Mouse (Mus musculus): ENCODE results near the gene Tmigd3.

Tmigd3 gene

GRCm38 (mm10) chr3:105931095-105931494, 60.4 kb downstream of the Tmigd3 start:
- DNase-seq (ENCODE audit: low read depth, low spot score) = no peak

GRCm38 (mm10) chr3:105932240-105933071, 61.8 kb downstream of the Tmigd3 start, which contains the start of gene I830077J02Rik:
I830077J02Rik (minus strand) TSS chr3:105932664.
- DNase-seq (ENCODE audit: low read depth, low spot score) = no peak

GRCm38 (mm10) chr3:105933926-105934325, 63.2 kb downstream of the Tmigd3 start:
- no peak for DNase-seq (ENCODE audit: low read depth, low spot score)

- no peak for DNase-seq (ENCODE audit: low read depth, low spot score)
These were observed 64.3 kb downstream of the Tmigd3 start for GRCm38 (mm10) chr3:105935033-105935432.

DNA sequence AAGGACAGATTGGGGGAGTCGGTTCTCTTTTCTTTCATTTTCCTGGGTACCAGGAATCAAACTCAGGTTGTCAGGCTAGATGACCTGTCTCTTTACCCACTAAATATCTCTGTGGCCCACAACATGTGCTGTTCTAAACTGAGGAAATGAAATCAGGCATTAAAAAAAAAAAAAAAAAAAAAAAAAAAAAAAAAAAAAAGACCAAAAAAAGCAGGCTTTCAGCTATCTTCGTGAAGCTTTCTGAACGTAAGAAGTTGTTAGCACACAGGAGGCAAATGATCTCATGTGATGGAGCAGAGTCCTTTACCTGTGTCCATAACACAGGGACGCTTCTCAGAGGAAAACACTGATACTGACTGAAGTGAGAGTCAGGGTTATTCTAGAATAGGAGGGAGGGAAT, 65.4 kb downstream of the Tmigd3 start:
- no peak for DNase-seq (ENCODE audit: low read depth, low spot score)

DNA sequence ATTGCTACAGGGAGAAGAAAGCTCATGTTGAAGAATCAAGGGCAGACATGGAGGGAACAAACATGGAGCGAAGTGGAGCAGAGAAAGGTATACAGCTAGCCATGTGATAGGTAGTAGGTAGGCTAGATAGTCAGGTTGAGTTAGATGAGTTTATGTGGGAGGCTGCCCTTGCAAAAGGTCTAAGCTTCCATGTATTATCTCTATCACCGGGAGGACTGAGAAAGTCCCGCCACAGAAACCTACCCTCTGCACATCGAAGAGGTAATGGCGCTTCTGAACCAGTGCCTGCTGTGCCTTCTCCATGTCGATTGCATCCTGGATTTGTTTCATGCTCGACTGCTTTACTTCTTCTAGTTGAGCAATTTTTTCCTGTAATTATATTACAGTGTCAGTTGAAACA, 80.6 kb downstream of the Tmigd3 start:
- no peak for DNase-seq (ENCODE audit: low read depth, low spot score)

DNA sequence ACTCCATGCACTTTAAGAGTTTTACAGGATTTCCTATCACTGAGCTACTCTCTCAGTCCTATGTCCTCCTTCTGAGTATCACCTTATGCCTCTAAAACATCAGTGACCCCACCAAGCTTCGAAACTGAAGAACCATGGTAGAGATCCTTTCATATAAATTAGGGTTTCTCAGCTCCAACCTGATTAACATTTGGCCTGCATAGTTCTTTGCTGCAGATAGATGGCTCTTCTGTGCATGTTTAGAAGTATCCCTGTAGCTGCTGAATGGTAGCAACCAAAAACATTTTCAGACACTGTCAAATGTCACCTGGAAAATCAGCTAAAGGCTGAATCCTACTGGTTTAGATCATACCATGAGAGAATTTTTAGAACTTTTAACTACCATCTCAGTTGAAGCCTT, 86.5 kb downstream of the Tmigd3 start:
- no peak for DNase-seq (ENCODE audit: low read depth, low spot score)

GRCm38 (mm10) chr3:105958204-105958603, 87.5 kb downstream of the Tmigd3 start:
- DNase-seq (ENCODE audit: low read depth, low spot score) = peak; percentile 18

GRCm38 (mm10) chr3:105958974-105959580, 88.4 kb downstream of the Tmigd3 start, which contains the start of gene Wdr77:
Wdr77 (plus strand) TSS chr3:105959369.
- peak; percentile 99 for DNase-seq (ENCODE audit: low read depth, low spot score)

- DNase-seq (ENCODE audit: low read depth, low spot score) = peak; percentile 82
These were observed 88.9 kb downstream of the Tmigd3 start for GRCm38 (mm10) chr3:105959585-105959984.

DNA sequence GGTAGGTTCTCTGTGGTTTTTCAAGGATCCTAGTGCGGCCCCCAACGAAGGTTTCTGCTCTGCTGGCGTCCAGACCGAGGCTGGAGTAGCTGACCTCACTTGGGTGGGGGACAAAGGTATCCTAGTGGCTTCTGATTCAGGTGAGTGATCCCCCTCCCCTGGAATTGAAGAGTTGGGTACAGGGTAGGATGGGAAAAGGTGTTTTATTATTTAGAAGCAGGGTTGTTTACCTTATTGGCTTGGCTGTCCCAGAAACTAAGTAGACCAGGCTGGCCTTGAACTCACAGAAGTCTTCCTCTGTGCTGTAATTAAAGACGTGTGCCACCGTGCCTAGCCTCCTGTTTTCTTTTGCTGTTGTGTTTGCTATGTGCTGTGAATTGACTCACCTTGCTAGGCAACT, 89.3 kb downstream of the Tmigd3 start, which contains the start of gene Atp5f1:
Gene Atp5f1, minus strand, starts transcription at position 101 of the 400 bp plus-strand sequence.
- DNase-seq (ENCODE audit: low read depth, low spot score) = no peak

GRCm38 (mm10) chr3:105960700-105961099, 90.0 kb downstream of the Tmigd3 start:
- DNase-seq (ENCODE audit: low read depth, low spot score) = peak; percentile 67

DNA sequence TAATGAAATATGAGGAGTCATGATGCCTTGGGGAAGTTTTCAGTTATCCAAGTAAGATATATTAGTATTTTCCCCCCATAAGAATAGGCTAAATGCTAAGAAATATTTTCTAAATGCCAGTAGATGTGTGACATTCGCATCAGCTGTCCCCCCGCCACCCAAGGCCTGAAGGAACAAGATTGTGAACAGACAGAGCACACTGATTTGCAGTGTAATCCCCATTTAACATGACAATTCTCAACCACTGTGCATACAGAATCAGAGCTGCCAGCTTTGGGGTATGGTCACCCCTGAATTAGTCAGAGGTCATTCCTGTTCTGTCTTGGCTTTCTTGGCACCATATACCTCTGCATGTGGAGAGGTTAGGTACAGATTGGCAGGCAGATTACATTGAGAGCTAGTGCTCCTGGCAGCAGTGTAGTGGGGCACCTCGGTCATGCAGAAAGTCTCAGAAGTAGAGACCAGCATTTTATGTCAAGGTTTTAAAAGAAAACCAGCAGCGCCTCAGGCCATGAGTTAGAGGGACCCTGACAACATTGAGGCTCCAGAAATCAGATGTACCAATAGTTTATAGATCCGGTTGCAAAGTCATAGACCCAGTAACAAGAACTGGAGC, 101.2 kb downstream of the Tmigd3 start:
- DNase-seq (ENCODE audit: low read depth, low spot score) = peak; percentile 18

DNA sequence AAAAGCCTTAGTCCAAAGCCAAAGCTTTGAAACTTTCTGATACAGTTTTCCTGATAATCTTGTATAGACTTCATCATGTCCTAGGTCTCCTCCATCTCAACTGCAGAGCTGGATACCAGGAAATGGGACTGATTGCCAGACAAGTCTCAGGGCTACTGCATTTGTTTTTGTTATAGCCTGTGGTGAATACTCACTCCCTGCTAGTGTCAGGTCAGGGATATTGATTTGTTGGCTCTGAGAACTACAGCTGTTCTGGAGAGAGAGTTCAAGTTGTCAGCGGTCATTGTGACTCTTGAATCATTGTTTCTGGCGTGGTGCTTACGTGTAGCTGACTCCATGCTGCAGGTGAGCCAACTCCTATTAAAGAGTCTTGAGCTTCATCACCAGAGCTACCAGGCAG, 102.7 kb downstream of the Tmigd3 start, which contains the start of gene Ovgp1:
Gene Ovgp1, plus strand, starts transcription at position 301 of the 400 bp plus-strand sequence.
- no peak for DNase-seq (ENCODE audit: low read depth, low spot score)

All from R1 (cell line).